Mouse (Mus musculus) cerebellum, postnatal 10 days (tissue): ENCODE data around the gene Tgif1.

Experiments used
- DNase-seq, 2 experiments: peaks; one replicate each; pipeline ENCODE4 v3.0.0; 2021; ENCODE audit warnings: mixed read lengths in 2 of 2

The Tgif1 gene

DNA sequence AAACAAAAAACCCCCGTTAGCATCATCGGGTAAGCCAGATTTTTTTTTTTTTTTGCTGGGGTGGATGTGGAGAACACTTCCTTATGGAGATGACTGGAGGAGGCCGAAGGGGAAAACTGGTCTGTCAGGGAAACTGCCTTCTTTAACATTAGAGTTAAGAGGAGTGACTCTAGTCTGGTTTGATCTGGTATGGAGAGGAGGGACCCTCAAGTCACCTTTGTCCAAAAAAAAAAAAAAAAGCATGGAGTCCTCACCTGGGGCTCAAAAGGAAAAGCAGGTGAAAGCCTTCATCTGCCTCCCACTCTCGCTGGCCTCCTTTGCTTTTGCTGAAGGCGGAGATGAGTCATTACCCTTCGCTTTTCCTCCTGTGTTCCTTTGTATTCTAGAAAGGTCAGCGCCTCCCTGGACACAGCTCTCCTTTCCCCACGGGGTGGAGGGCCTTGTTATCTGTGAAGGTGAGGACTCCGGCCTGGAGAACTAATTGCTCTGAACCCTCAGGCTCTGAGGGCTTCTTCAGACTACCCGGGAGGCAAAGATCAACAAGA is 11.8 kb upstream of the Tgif1 start:
- no peak for DNase-seq

DNA sequence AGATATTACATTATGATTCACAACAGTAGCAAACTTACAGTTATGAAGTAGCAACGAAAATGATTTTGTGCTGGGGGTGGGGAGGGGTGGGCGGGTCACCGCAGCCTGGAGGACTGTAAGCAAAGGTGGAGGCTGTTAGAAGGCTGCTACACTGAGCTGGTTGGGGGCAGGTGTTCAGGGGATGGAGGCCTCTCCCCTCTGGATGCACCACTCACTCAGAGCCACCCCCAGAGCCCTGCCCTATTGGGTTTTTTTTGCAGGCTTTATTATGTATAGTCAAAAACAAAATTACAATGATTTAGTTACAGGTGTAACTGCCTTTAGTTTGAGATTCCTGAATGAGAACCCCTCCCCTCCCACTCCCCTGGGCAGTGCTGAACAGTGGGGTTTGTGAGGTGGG is 11.3 kb upstream of the Tgif1 start:
- DNase-seq: no peak

DNA sequence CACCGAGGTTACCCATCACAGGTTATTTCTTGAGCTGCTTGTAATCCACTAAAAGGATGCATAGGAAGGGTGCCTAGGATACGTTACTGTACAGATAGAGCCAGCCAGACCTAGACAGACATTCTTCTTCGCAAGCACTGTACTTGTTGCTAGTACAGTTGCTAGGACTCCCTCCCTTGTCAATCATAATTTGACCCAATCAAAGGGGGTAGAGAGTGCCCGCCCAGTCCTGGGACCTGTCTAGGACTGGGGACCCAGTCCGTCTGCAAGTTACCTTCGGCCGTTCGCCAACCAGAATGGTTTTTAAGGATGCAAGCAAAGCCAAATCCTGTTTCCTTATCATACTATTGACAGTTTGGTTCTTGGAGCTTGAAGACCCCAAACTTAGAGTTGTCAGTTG is 10.8 kb upstream of the Tgif1 start:
- DNase-seq: no peak

DNA sequence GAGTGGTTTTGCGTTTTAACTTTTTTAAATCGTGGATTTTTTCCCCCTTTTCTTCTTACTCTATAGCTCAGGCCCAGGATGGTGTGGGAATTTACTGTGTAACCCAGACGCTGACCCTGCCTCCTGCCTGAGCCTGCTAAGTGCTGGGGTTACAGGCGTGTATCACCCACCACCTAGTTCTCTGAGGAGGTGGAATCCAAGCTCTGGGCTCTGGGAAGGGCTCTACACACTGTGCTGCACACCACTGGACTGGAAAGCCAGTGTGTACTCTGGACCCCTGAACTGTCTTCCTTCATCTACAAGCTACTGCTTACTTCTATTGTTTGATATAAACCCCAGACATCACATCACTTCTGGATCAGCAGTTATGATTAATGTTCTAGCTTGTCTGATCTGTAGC is 5.5 kb upstream of the Tgif1 start:
- no peak for DNase-seq

DNA sequence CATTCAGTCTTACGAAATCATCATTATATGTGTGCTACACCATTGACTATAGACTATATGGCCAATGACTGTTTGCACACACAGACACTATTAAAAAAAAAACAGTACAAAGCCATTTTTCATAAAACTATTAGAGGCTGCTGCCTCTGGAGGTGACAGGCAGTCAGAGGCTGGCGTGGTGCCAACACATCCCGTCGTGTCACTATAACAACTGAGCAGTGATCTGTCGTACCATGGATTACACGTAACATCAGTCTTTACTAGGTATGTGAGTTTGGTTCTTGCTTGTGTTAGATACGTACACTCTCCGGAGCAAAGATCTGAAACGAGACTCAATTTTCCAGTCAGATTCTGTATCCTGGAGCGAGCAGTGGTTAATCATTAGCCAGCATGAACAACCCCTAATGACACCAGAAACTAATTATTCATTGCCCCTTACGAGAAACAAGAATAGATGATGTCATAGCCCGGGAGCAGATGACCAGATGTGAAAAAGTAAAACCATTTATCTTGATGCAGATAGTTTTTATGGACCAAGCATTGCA is 3.6 kb upstream of the Tgif1 start:
- peak; percentile 79 to 80 for DNase-seq

DNA sequence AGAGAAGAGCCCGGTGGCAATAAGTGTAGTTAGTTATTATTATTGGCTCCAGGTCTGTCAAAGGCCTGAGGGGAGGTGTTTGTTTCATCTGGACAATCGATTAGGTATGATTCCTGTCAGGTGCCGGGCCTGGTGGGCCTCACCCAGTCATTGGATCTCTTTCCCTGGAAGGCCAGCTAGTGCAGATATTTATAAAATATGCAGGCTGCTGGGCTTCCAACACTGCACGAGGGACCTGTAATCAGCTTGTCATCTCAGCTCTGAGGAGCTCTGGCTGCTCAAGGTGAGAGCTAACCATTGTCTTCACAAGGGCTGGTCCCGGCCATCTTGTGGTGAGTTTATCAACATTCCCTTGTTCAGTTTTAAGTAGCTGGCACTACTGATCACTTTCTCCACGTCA is 675 bp upstream of the Tgif1 start:
- no peak for DNase-seq

DNA sequence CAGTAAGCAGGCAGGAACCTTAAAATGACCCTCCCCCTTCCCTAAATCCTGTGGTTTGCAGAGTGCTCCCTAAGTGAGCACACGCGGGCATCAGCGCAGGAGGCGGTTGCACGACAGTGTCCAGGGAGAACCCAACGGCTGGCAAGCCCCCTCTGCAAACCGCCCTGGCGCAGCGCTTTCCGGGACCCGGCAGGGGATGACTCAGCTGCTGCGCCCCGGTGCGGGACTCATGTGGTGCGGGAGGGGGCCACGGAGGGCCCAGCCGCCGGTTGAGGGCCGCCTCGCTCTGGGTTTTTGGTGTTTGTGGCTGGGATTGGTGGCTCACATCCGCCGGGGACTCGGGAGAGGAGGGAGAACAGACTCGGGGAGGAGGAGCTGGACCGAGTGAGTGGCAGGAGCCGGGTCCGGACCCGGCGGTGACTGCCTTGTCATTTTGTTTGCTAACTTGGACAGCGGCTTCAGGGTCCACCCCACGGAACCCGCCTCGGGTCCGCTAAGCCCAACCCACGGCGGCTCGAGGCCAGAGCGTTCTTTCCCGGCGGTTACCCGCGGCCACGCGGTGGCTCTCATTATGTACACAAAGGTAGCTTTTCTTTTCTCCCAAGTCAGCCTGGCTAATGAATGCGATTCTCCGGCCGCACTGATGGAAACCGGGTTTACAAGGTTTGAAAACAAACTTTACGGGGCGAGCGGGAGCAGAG is 510 bp downstream of the Tgif1 start:
- DNase-seq: peak; percentile 78 to 87

DNA sequence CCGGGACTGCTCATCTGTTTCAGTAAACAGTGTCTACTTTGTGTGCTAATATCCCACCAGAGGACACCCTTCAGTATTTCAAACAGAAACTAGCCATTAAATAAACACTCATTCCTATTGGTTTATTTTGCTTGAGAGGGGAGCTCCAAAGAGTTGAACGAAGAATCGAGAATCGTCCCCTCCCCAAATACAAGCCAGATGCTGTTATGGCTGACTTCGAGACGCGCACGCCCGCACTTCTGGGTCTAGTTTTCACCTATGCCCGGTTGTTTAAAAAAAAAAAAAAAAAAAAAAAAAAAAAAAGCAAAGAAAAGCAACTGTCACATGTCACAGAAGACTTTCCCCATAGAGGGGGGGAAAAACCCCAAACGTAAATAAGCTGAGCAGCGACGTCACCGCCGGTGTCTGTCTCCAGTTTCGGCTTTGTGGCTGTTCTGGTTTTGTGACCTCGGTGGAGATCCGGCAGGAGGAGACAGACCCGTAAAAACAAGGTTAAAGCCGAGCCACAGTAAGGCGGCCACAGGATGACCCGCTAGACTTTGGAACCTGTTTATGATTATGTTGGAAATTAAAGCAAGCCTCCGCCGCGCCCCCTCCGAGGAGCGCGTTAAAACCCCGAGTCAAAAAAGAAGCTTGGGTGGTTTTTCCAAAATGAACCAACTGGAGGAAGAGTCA is 1.2 kb downstream of the Tgif1 start:
- DNase-seq: peak; percentile 35 to 41

DNA sequence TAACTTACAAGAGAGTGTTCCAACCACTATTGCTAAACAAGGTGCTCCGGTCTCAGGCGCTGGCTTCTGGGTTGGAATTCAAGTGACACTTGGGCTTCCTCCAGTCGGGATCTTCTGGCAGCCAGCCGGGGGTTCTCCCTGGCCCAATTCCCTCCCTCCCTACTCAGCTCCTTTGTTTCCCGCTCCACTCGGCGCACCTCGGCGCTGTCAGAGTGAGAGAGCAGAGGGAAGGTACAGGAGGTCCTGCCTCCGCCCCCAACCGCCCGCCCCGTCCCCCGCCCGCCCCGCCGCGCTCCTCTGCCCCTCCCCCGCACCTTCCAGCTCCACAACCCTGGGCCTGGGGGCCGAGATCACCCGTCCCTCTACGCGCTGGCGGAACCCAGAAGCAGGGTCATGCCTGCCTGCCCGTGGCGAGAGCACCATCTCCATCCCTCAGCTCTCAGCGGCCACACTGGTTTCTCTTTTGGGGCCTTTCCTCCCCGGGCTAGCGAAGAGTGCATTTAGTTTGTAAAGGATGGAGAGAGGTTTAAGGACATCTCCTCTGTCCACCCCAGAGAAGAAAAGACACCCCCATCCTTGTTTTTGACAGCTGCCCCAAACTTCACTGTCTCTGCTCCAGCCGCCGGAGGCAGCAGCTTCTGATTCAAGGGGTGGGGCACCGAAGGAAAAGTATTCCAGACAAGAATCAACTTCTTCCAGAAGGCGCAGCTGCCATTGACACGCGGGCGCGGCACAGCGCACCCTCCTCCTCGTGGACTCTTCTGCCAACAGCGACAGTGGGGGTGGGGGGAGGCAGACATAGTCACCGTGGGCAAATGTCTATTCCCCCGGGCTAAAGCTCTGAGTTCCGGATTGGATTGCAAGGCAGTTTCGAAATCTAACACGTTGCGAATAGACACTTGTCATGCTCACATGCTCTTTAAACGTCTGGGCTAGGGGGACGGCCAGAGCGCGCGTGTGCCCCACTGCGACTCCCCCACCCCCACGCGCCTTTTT is 2.1 kb downstream of the Tgif1 start:
- peak; percentile 75 to 78 for DNase-seq

DNA sequence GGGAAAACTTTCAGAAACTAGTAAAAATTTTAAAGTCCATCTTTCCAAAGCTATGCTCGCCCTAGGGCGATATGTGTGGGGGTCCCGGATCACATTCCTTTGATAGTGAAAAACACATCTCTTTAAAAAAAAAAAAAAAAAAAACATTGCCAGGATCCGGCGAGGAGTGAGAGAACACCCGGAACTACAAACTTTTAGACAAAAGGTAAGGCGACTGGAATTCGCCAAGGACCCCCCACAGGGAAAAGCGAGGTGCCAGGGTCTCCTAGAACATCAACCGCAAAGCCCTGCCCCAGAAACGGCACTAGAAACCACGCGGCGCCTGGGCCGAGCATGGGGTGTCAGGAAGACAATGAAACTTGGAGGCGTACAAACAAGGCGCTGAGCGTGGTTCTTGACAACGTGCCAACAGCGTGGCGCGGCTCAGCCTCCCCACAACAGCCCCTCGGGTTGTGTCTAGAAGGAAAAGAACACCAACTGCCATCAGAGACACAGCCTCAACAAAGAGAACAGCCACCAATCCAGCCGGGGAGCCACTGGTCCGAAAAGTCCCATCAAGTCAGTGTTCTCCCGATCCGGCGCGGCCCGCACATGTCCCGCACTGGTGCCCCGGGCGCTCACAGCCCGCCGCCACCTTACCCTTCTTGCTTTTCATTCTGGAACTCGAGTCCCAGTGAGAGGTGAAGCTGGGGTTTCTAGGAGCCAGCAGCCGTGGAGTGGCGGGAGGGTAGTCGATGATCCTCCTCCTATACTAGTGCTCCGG is 2.9 kb downstream of the Tgif1 start:
- peak; percentile 65 to 70 for DNase-seq

DNA sequence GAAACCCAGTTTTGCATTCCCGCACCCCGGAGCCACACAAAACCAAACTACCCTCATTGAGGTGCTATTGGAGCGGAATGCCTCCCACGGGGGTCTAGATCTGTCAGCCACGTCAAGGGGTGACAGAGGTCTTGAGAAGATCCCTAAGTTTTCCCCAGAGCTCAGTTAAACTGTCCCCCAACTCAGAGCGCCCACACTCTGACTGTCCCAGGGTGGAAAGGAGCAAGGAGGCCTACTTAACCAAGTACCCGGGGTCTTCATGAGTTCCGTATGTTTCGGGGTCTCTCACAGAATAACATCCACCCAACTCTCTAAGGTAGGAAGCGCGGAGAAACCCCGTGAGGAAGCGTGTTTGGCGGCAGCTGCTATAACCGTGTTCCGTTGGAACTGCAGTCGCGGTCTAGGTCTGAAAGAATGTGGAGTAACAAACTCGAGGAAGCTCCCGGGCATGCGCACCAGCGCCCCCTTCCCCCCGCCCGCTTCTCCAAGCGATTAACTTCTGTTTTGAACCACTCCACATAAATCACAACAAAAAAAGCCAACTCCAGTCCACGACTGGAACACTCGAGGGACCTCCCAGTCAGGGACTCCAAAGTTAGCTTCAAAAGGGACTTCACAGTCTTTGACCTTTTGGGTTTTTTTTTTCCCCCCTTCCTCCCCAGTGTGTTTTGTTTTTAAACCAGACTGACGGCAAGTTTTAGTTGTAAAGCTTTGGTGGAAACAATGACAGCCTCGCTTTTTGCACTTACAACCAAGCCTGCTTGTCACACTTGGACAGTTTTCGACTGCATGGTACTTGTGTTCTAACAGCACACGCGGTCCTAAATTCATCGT is 3.7 kb downstream of the Tgif1 start:
- peak; percentile 73 to 81 for DNase-seq

DNA sequence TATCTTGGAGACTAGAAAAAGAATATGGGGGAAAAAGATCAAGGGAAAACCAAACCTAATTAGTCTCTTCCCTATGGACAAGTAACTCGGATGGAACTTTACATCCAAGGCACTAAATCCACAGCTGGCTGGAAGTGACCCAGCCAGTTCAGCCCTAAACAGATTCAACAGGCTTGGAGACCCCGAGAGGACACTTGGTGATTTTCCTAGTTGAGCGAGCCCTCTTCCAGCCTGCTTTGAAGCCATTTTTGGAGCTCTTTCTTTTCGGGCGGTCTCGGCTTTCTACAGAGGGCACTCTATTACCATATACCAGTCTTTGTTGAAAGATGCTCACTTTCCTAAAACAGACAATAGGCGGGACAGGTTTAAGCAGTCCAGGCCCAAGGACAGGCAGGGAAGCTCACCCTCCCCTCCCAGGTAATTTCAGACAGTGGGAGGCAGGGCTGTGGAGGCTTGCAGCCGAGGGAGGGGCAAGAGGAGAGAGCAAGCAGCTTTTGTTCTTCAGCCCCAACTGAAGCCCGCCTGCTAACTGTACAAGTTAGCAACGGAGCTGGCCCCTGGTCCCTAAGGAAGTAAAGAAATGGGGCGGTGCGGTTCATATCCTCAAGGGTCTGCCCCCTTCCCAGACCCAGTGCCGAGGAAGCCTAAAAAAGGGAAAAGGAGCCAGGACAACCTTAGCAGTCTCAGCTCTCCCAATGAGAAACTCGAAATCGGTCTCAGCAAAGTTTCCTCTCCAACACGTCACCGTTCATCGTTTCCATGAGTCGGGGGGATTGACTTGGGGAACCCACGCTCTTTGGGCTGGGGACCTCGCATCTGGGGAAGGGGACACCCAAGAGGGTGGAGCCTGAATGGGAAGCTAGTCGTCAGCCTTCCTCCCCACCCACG is 4.6 kb downstream of the Tgif1 start:
- no peak for DNase-seq

DNA sequence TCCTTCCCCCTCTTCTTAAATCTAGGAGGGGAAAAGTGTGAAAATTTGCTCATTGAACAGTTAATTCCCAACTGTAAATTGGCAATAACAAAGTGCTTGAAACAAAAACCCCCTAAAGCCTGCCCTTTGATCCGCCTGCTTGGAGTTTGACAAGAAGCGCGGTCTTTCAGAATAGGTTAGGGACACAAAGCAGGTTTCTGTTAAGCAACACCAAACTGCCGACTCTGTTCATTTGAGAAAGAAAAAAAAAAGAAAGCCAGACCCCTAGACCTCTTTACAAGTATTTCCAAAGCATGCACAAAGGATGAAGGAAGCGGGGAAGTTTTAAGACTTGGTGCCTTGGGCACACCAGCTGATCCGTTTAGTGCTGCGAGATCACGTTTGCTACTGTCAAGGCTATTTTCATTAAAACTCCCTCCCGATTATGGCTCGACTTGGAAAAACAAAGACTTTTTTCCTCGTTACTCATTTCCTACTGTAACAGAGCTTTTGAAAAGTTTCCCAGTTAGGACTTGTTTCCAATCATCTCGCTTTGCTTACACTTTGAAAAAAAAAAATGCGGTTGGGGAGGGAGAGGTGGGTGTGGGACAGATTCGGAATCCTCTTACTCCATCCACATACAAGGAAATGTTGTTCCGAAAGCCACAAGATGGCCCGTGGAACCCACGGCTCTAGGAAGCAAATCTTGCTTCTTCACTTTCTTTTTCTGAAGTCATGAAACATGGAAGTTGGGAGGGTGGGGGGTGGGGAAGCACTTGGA is 5.4 kb downstream of the Tgif1 start:
- no peak for DNase-seq

DNA sequence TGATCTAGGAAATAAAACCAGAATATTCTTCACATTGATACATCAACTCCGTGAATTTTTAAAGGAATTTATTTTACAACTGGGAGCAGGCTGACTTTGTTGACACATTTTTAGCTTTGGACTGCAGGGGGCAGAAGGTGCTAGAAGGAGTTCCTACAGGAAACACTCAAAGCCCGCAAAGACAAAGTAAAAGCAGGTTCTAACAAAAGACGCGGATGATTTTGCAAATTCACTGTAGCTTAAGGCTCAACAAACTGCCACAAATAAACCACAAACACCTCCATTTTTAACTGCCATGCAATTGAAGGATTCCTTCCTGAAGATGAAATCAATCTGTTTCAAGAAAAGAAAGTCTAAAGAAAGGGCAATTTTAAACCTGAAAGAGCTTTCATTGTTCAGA is 6.3 kb downstream of the Tgif1 start:
- peak; percentile 66 to 72 for DNase-seq

DNA sequence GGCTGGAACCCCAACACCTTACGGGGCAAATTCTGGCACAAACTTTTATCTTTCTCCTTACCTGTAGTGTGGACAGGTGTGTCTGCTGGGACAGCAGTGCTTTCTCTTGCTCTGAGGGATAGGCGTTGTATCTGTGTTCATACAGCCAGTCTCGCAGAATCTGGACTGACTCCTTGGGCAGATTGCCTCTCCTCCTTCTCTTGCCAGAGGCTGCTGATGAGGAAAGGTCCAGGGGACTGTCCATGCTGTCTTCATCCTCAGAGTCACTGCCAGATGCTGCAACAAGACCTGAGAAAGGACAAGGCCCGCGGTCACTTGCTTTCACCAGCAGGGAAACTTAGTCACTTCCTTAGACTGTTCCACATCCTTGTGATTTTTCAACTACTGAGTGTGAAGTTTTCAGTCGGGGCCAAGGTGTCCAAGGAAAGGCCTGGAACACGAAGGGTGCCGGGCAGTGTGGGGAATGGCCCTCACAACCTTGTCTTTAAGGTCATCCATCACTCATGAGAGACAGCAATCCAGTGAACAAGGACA is 7.2 kb downstream of the Tgif1 start:
- peak; percentile 47 to 66 for DNase-seq

DNA sequence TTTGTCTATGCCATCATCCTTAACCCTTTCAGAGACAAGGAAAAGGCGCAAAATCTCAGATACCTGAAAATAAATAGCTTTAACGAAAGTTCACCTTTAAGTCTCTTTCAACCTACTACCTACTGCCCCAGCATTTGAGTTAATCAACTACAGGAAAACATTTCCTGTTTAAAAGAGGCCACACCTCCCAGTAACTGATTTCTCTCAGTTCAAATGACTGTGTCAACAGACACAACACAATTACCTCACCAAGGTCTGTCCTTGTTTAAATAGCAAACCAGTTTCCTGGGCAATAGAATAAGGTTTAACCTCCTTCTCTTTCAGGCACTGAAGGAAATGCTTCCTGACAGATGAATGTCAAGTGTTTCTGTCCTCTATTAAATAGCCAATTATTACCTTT is 7.8 kb downstream of the Tgif1 start:
- DNase-seq: no peak

DNA sequence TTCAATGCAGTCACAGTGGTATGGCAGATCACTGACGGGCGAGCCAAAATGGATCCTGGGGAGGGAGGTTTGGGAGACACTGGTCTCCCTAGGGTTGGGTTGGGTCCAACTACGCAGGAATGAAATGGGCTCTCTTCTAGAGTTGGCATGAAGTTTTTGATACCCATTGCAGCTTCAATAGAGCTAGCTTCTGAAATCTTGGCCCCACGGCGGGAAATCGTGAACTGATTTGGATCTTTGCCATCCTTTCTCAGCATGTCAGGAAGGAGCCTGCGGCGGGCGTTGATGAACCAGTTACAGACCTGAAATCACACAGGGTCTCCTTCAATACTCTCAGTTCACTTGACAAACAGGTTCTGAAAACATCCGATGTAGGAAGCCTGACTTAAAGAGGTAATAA is 8.4 kb downstream of the Tgif1 start:
- peak; percentile 77 to 78 for DNase-seq

DNA sequence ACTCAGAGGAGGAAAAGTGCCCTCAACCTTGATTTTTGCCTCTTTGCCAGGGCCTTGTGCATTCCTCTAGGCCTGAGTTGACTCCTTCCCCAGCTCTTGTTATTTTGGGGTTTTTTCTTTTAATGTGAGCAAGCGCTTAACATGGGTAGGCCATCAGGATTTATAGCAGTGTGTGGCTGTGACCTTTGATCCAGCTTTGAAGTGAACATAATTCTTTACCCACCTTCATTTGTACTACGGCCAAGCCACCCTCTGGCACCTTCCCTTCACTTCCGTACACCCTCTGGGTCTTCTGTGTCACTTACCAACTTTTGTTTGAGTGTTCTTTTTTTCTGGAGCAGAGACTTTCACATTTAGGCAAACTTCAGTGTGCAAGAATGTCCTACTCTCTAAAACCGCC is 10.1 kb downstream of the Tgif1 start:
- no peak for DNase-seq

DNA sequence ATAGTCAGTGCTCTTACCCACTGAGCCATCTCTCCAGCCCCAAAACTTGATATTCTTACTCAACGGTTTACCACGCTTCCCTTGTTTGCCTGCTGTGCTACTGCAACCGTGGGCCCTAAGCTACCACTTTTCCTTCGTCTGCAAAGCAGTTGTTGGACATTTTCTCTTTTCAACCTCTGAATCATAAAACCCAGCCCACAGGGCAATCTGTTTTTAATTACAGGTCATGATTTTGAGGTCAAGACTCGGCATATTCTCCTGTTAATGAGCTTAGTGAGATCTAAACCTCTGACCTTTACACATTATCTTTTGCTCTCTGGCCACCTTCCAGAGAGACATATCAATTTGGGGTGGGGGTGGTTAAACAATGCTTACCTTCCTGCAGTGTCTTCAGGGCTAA is 14.8 kb downstream of the Tgif1 start:
- no peak for DNase-seq
